ENCODE assay signal across 28 mouse cellular contexts in genomic region chr1:106342100-106342499, GRCm38 (mm10).
A peak's percentile ranks its signal among the peaks of the same experiment; 100 is the strongest.
DNase-seq lines count a peak whose midpoint lies in the region; ATAC-seq and TF ChIP-seq lines count a peak whose summit lies in the region.
"Had no signal": no experiment of that assay in that cellular context is flagged by ENCODE, and none has a peak within 500 bp of the region (broad histone marks: within the 10 kb centered on the region; RNA-seq: fewer than 3 reads in every experiment).

No protein-coding gene starts in this region.

- H3K27ac ChIP-seq in lung, postnatal 0 days (ENCODE audit: low read length), result no peak overlapping the region
- H3K27ac ChIP-seq: embryonic facial prominence, embryonic 13.5 days; forebrain, embryonic 10.5 days; forebrain, embryonic 15.5 days; heart, adult 2 months; heart, embryonic 10.5 days; heart, embryonic 13.5 days; hindbrain, embryonic 14.5 days; hindbrain, postnatal 0 days had no signal

- no peak overlapping the region for H3K4me2 ChIP-seq in lung, postnatal 0 days (replicated peaks; ENCODE audit: low read depth, low read length)
- H3K4me2 ChIP-seq: embryonic facial prominence, embryonic 13.5 days; forebrain, embryonic 15.5 days; heart, embryonic 13.5 days; hindbrain, embryonic 14.5 days had no signal

- H3K36me3 ChIP-seq in lung, postnatal 0 days (ENCODE audit: insufficient read depth, low read length), result peaks cover 18% of the 10 kb centered on the region; the same call in 1 of the 2 replicates

- H3K9me3 ChIP-seq in lung, postnatal 0 days (ENCODE audit: low read length), result no peaks in the 10 kb centered on the region
- H3K9me3 ChIP-seq: embryonic facial prominence, embryonic 13.5 days; forebrain, embryonic 10.5 days; forebrain, embryonic 15.5 days; heart, embryonic 10.5 days; heart, embryonic 13.5 days had no signal

- no peaks in the 10 kb centered on the region for H3K4me1 ChIP-seq in lung, postnatal 0 days (ENCODE audit: insufficient read depth, low read depth, low read length)
- H3K4me1 ChIP-seq: embryonic facial prominence, embryonic 13.5 days; forebrain, embryonic 10.5 days; forebrain, embryonic 15.5 days had no signal

- peak; percentile 52; the same call in 1 of the 2 replicates for TF ChIP-seq EP300 in lung, postnatal 0 days (IDR thresholded peaks at IDR 0.05)

- DNase-seq in heart, adult 11 months, result peak; percentile 90
- no peak for DNase-seq in heart, adult 18-20 months
- DNase-seq in lung, postnatal 0 days (ENCODE audit: low spot score), result peak; percentile 46
- no peak for DNase-seq in lung, postnatal 14 days
- DNase-seq in NIH3T3 (ENCODE audit: low read depth) (peak; percentile 14), adipocyte (ENCODE audit: low spot score) (no peak)
- DNase-seq in brain, adult 2 months (ENCODE audit: low read depth, low spot score), result peak; percentile 38
- DNase-seq: adrenal gland, adult 8-10 months; adrenal gland, postnatal 25 days; cerebellum, adult 18-20 months; cerebellum, adult 9-10 months; cerebellum, postnatal 25 days; gastrocnemius, adult 2 months; gastrocnemius, postnatal 14 days; heart, adult 2 months; heart, postnatal 14 days; heart, postnatal 4 days had no signal

- TF ChIP-seq CTCF in lung, postnatal 0 days (IDR thresholded peaks at IDR 0.05), result no peak

- no peak overlapping the region for H3K4me3 ChIP-seq in lung, postnatal 0 days (ENCODE audit: low read depth, low read length)
- H3K4me3 ChIP-seq: embryonic facial prominence, embryonic 13.5 days; forebrain, embryonic 10.5 days; forebrain, embryonic 15.5 days; gastrocnemius, adult 2 months; heart, adult 2 months; heart, embryonic 10.5 days; heart, embryonic 13.5 days had no signal

- 69% methylated on average over 3 of the region's 3 CpGs for whole genome bisulfite sequencing in lung, postnatal 0 days

- H3K27me3 ChIP-seq in lung, postnatal 0 days (replicated peaks; ENCODE audit: insufficient read depth, low read length), result no peaks in the 10 kb centered on the region
- H3K27me3 ChIP-seq: embryonic facial prominence, embryonic 13.5 days; forebrain, embryonic 15.5 days; heart, embryonic 13.5 days had no signal

- peak; percentile 58 for ATAC-seq in lung, postnatal 0 days
- ATAC-seq in megakaryocyte-erythroid progenitor cell, adult 5-6 weeks (replicated peaks; ENCODE audit: low FRiP score, low TSS enrichment, poor library complexity, severe bottlenecking), result no peak
- ATAC-seq: CD4-positive, CD25-positive, alpha-beta regulatory T cell, adult 4 months; forebrain, embryonic 15.5 days; hindbrain, postnatal 0 days; inflammation-experienced regulatory T-cells, adult 6 months; intestine, embryonic 16.5 days had no signal

- no peak overlapping the region for H3K9ac ChIP-seq in lung, postnatal 0 days (replicated peaks; ENCODE audit: low read depth)
- H3K9ac ChIP-seq: embryonic facial prominence, embryonic 13.5 days; forebrain, embryonic 15.5 days; heart, embryonic 13.5 days; hindbrain, embryonic 14.5 days had no signal

Comparison
In these comparisons a context has a peak if more than half of its experiments do, and no peak if none do; other contexts are left out.
1. DNase-seq: peak in heart, adult 11 months (single experiment), lung, postnatal 0 days (single experiment), NIH3T3 (single experiment) and brain, adult 2 months (single experiment); none in heart, adult 18-20 months (0 of 2), lung, postnatal 14 days (single experiment) and adipocyte (single experiment).